Mouse (Mus musculus): ENCODE measurements around the gene Zfp879. TPM values are rescaled to one million over a fixed set of nuclear protein-coding genes. Genes with fewer than 3 reads are reported as not detected.

Gene Zfp879
- 0.05 TPM in 1 of 2 replicates, not detected in the other for polyA plus RNA-seq (2012; rRNA removed)

GRCm38 (mm10) chr11:50841023-50841735 lies at the start of gene Zfp879:
TSS of gene Zfp879 (minus strand) at chr11:50841552.
- Histone ChIP-seq H3K4me1 (ENCODE audit: control insufficient read depth, insufficient read depth, insufficient read length, low read length) (no peaks in the 10 kb centered on the region; the same call in 1 of the 2 replicates), H3K36me3 (ENCODE audit: control insufficient read depth, insufficient read depth, low read length) (no peaks in the 10 kb centered on the region), H3K27me3 (ENCODE audit: control insufficient read depth, insufficient read depth, low read length) (no peaks in the 10 kb centered on the region), H3K27ac (ENCODE audit: insufficient read depth, low read depth, low read length) (peak within 1 kb of the TSS; percentile 17; the same call in 1 of the 2 replicates), H3K4me3 (ENCODE audit: low read depth, low read length) (peak within 1 kb of the TSS; percentile 65)
- TF ChIP-seq POLR2A (IDR thresholded peaks at IDR 0.05; ENCODE audit: low read depth, low read length) (no peak), CTCF (IDR thresholded peaks at IDR 0.05; ENCODE audit: extremely low read depth, insufficient read length, insufficient replicate concordance, low read depth, low read length) (no peak)
- WGBS = 9% methylated on average over 22 of the region's 22 CpGs

DNA sequence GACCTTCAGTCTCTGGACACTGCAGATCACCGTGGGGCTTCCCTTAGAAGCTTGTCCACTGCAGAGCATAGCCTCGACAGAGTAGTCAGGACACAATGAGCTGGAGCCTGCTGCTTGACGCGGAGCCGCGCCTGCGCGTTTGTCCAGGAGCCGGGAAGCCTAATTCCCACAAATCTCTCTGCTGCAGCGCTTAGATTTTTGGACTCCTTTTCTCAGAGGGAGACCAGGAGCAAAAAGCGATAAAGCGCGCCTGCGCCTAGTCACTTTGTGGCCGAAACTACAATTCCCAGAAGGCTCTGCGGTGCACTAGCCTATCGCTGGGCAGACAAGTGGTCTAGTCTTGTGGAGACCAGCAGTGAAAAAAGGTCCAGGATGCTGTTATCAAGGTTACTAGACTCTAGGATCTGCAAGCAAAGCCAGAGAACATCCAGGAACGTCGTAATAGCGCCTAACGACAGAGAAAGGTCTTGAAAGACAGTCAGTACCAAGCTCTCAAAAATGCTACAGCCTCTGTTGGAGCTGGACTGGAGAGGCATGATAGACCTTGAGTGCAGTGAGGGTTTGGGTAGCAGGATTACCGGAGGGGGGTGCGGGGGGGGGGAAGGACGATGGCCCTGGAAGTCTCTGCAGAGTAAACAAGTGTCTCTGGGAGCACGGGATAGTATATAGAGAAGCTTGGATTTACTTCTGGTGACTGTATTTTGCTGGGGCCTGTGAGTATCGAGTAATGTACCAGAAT lies 46.2 kb upstream of the Zfp879 start, which contains the start of gene Zfp454:
TSS of gene Zfp454 (minus strand) at position 262 of the 739 bp plus-strand sequence.
- Histone ChIP-seq H3K4me1 (ENCODE audit: control insufficient read depth, insufficient read depth, insufficient read length, low read length) (peaks cover 2% of the 10 kb centered on the region; the same call in 1 of the 2 replicates), H3K27me3 (ENCODE audit: control insufficient read depth, insufficient read depth, low read length) (no peaks in the 10 kb centered on the region), H3K4me3 (ENCODE audit: low read depth, low read length) (peak within 1 kb of the TSS; percentile 49), H3K36me3 (ENCODE audit: control insufficient read depth, insufficient read depth, low read length) (no peaks in the 10 kb centered on the region), H3K27ac (ENCODE audit: insufficient read depth, low read depth, low read length) (no peak within 1 kb of the TSS)
- TF ChIP-seq CTCF (IDR thresholded peaks at IDR 0.05; ENCODE audit: extremely low read depth, insufficient read length, insufficient replicate concordance, low read depth, low read length) (no peak), POLR2A (IDR thresholded peaks at IDR 0.05; ENCODE audit: low read depth, low read length) (no peak)
- 7% methylated on average over 26 of the region's 26 CpGs for WGBS

- peak overlapping the region; percentile 49 for H3K4me3 ChIP-seq (ENCODE audit: low read depth, low read length)
- H3K4me1 ChIP-seq (ENCODE audit: control insufficient read depth, insufficient read depth, insufficient read length, low read length) = peaks cover 2% of the 10 kb centered on the region; the same call in 1 of the 2 replicates
- 17% methylated on average over 10 of the region's 10 CpGs for WGBS
- H3K27ac ChIP-seq (ENCODE audit: insufficient read depth, low read depth, low read length) = no peak overlapping the region
- no peak for TF ChIP-seq POLR2A (IDR thresholded peaks at IDR 0.05; ENCODE audit: low read depth, low read length)
- no peak for TF ChIP-seq CTCF (IDR thresholded peaks at IDR 0.05; ENCODE audit: extremely low read depth, insufficient read length, insufficient replicate concordance, low read depth, low read length)
- no peaks in the 10 kb centered on the region for H3K27me3 ChIP-seq (ENCODE audit: control insufficient read depth, insufficient read depth, low read length)
- no peaks in the 10 kb centered on the region for H3K36me3 ChIP-seq (ENCODE audit: control insufficient read depth, insufficient read depth, low read length)
These were observed 45.6 kb upstream of the Zfp879 start for GRCm38 (mm10) chr11:50886933-50887293.

DNA sequence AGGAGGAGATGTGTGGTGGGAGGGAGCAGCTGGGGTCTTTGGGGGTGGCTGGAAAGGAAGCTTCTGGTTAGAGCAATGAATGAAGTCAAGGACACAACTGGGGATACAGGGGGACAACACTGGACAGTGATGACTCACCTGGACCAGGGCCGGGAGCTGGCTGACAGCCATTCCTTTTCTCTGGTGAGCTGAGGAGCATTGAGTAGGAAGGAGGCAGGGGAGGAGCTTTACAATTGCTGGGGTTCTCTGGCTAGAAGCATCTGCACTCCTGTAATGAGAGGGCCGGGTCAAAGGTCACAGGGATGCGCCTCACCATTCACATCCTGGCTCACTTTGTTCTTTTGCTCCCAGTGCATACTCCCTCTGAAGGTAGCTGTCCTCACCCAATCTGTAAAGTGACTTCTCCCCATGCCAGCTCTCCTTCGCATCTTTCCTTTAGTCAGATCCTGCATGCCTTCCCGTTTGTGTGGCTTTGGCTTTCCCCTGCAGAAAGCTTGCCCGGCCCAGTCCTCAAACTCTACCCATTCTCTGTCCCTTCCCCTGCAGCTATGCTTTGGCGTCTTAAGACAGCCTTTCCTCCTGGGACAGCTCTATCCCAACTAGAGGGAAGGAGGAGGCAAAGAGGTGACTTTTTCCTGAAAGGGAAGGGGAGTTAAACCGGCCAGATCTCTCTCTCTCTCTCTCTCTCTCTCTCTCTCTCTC lies 45.0 kb upstream of the Zfp879 start:
- WGBS = 38% methylated on average over 8 of the region's 8 CpGs
- no peak overlapping the region for H3K4me3 ChIP-seq (ENCODE audit: low read depth, low read length)

GRCm38 (mm10) chr11:50883756-50884155 lies 42.4 kb upstream of the Zfp879 start:
- no peak overlapping the region for H3K4me3 ChIP-seq (ENCODE audit: low read depth, low read length)
- H3K36me3 ChIP-seq (ENCODE audit: control insufficient read depth, insufficient read depth, low read length) = no peaks in the 10 kb centered on the region
- peaks cover 2% of the 10 kb centered on the region; the same call in 1 of the 2 replicates for H3K4me1 ChIP-seq (ENCODE audit: control insufficient read depth, insufficient read depth, insufficient read length, low read length)
- H3K27me3 ChIP-seq (ENCODE audit: control insufficient read depth, insufficient read depth, low read length) = no peaks in the 10 kb centered on the region
- TF ChIP-seq CTCF (IDR thresholded peaks at IDR 0.05; ENCODE audit: extremely low read depth, insufficient read length, insufficient replicate concordance, low read depth, low read length) = no peak
- H3K27ac ChIP-seq (ENCODE audit: insufficient read depth, low read depth, low read length) = no peak overlapping the region
- 72% methylated on average over 3 of the region's 3 CpGs for WGBS

More for the DNA sequence above, 45.0 kb upstream of the Zfp879 start:
- no peak for TF ChIP-seq CTCF (IDR thresholded peaks at IDR 0.05; ENCODE audit: extremely low read depth, insufficient read length, insufficient replicate concordance, low read depth, low read length)
- Histone ChIP-seq H3K36me3 (ENCODE audit: control insufficient read depth, insufficient read depth, low read length) (no peaks in the 10 kb centered on the region), H3K27me3 (ENCODE audit: control insufficient read depth, insufficient read depth, low read length) (no peaks in the 10 kb centered on the region), H3K4me1 (ENCODE audit: control insufficient read depth, insufficient read depth, insufficient read length, low read length) (peaks cover 2% of the 10 kb centered on the region; the same call in 1 of the 2 replicates), H3K27ac (ENCODE audit: insufficient read depth, low read depth, low read length) (no peak overlapping the region)

DNA sequence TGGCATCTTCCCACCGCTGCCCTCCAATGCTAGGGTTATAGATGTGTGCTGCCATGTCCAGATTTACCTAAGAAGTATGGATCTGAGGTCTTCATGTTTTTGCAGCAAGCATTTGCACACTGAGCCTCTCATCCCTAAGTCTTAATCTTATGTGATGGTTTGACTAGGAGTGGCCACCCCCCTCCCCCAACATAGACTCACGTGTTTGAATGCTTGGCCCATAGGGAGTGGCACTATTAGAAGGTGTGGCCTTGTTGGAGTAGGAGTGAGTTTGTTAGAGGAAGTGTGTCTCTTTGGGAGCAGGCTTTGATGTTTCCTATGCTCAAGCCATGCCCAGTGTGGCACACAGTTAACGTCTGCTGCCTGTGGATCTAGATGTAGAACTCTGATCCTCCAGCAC lies 37.3 kb upstream of the Zfp879 start:
- Histone ChIP-seq H3K27me3 (ENCODE audit: control insufficient read depth, insufficient read depth, low read length) (no peaks in the 10 kb centered on the region), H3K4me1 (ENCODE audit: control insufficient read depth, insufficient read depth, insufficient read length, low read length) (no peaks in the 10 kb centered on the region), H3K27ac (ENCODE audit: insufficient read depth, low read depth, low read length) (no peak overlapping the region), H3K36me3 (ENCODE audit: control insufficient read depth, insufficient read depth, low read length) (no peaks in the 10 kb centered on the region), H3K4me3 (ENCODE audit: low read depth, low read length) (no peak overlapping the region)
- whole genome bisulfite sequencing = 73% methylated on average over 3 of the region's 3 CpGs
- TF ChIP-seq CTCF (IDR thresholded peaks at IDR 0.05; ENCODE audit: extremely low read depth, insufficient read length, insufficient replicate concordance, low read depth, low read length) (no peak), POLR2A (IDR thresholded peaks at IDR 0.05; ENCODE audit: low read depth, low read length) (no peak)
